9 mouse cellular contexts compared by ENCODE assay signal in genomic region chr12:111663228-111664143, GRCm38 (mm10). TPM values are rescaled to one million over a fixed set of nuclear protein-coding genes. Genes with fewer than 3 reads are reported as not detected.
DNase-seq lines count a peak whose midpoint lies in the region; ATAC-seq and TF ChIP-seq lines count a peak whose summit lies in the region.
"Had no signal": no experiment of that assay in that cellular context is flagged by ENCODE, and none has a peak within 500 bp of the region (broad histone marks: within the 10 kb centered on the region; RNA-seq: fewer than 3 reads in every experiment).

No protein-coding gene starts in this region.

- H3K4me1 ChIP-seq in forebrain, embryonic 12.5 days: peaks cover 10% of the 10 kb centered on the region
- H3K4me1 ChIP-seq in forebrain, embryonic 14.5 days (ENCODE audit: control insufficient read depth, insufficient read depth, low read length): peaks cover under 1% of the 10 kb centered on the region
- H3K4me1 ChIP-seq in liver, embryonic 11.5 days (replicated peaks; ENCODE audit: control insufficient read depth, insufficient read depth, low read length): peaks cover 13% of the 10 kb centered on the region
- H3K4me1 ChIP-seq in E14TG2a.4 (replicated peaks; ENCODE audit: low read depth, low read length): peaks cover 84% of the 10 kb centered on the region

- no peaks in the 10 kb centered on the region for H3K9me3 ChIP-seq in forebrain, embryonic 12.5 days
- H3K9me3 ChIP-seq in forebrain, embryonic 14.5 days (replicated peaks; ENCODE audit: control insufficient read depth, low read length): no peaks in the 10 kb centered on the region
- no peaks in the 10 kb centered on the region for H3K9me3 ChIP-seq in liver, embryonic 11.5 days (ENCODE audit: control insufficient read depth, low read length)
- H3K9me3 ChIP-seq in E14TG2a.4 (ENCODE audit: low read length): no peaks in the 10 kb centered on the region
- H3K9me3 ChIP-seq: neural tube, embryonic 12.5 days had no signal

- DNase-seq in forebrain, embryonic 14.5 days (ENCODE audit: low spot score): no peak
- DNase-seq in liver, embryonic 11.5 days (ENCODE audit: low spot score): no peak
- no peak for DNase-seq in liver
- DNase-seq in heart, postnatal 14 days: peak; percentile 14 to 55
- no peak for DNase-seq in yolk sac, embryonic 10.5 days (ENCODE audit: low spot score)
- DNase-seq in thymus, postnatal 4 days: no peak

- no peak for ATAC-seq in forebrain, embryonic 12.5 days (ENCODE audit: low FRiP score)
- no peak for ATAC-seq in forebrain, embryonic 14.5 days
- no peak for ATAC-seq in liver, embryonic 11.5 days (replicated peaks; ENCODE audit: low FRiP score)

- TF ChIP-seq CTCF in E14TG2a.4 (conservative IDR thresholded peaks at IDR 0.05; ENCODE audit: low read length): no peak

- H3K4me2 ChIP-seq in forebrain, embryonic 12.5 days: no peak overlapping the region
- no peak overlapping the region for H3K4me2 ChIP-seq in forebrain, embryonic 14.5 days (ENCODE audit: low read length)
- H3K4me2 ChIP-seq in liver, embryonic 11.5 days: no peak overlapping the region
- H3K4me2 ChIP-seq: neural tube, embryonic 12.5 days had no signal

- intact Hi-C loops in heart, postnatal 14 days (cut with DNase I): no loop called here

- no peaks in the 10 kb centered on the region for H3K27me3 ChIP-seq in forebrain, embryonic 12.5 days
- no peaks in the 10 kb centered on the region for H3K27me3 ChIP-seq in forebrain, embryonic 14.5 days (replicated peaks; ENCODE audit: control insufficient read depth, insufficient read depth, low read length)
- H3K27me3 ChIP-seq in liver, embryonic 11.5 days (replicated peaks; ENCODE audit: control insufficient read depth, insufficient read depth, low read length): no peaks in the 10 kb centered on the region
- no peaks in the 10 kb centered on the region for H3K27me3 ChIP-seq in E14TG2a.4 (ENCODE audit: insufficient read depth, low read length)
- H3K27me3 ChIP-seq: neural tube, embryonic 12.5 days had no signal

- 80% methylated on average over 17 of the region's 17 CpGs for WGBS in forebrain, embryonic 12.5 days
- WGBS in forebrain, embryonic 14.5 days: 80% methylated on average over 17 of the region's 17 CpGs
- WGBS in liver, embryonic 11.5 days: 60% methylated on average over 17 of the region's 17 CpGs

- H3K9ac ChIP-seq in forebrain, embryonic 12.5 days: no peak overlapping the region
- no peak overlapping the region for H3K9ac ChIP-seq in forebrain, embryonic 14.5 days (ENCODE audit: low read length)
- H3K9ac ChIP-seq in liver, embryonic 11.5 days (ENCODE audit: low read depth, low read length): no peak overlapping the region
- H3K9ac ChIP-seq: neural tube, embryonic 12.5 days had no signal

- H3K4me3 ChIP-seq in forebrain, embryonic 12.5 days (replicated peaks): no peak overlapping the region
- no peak overlapping the region for H3K4me3 ChIP-seq in forebrain, embryonic 14.5 days (ENCODE audit: low read depth, low read length)
- no peak overlapping the region for H3K4me3 ChIP-seq in liver, embryonic 11.5 days (ENCODE audit: low read depth, low read length)
- H3K4me3 ChIP-seq in E14TG2a.4 (replicated peaks; ENCODE audit: low read length): peak overlapping the region; percentile 62
- H3K4me3 ChIP-seq: neural tube, embryonic 12.5 days had no signal

- H3K36me3 ChIP-seq in forebrain, embryonic 12.5 days (replicated peaks): peaks cover 41% of the 10 kb centered on the region
- H3K36me3 ChIP-seq in forebrain, embryonic 14.5 days (ENCODE audit: control insufficient read depth, insufficient read depth, low read length): peaks cover 32% of the 10 kb centered on the region
- peaks cover 7% of the 10 kb centered on the region; the same call in 1 of the 2 replicates for H3K36me3 ChIP-seq in liver, embryonic 11.5 days (ENCODE audit: control insufficient read depth, insufficient read depth, low read length)
- peaks cover 15% of the 10 kb centered on the region for H3K36me3 ChIP-seq in E14TG2a.4 (ENCODE audit: insufficient read depth, low read length)

- 0 out of 2 replicates have a peak overlapping the region, but pooled peaks have one; percentile 2 for H3K27ac ChIP-seq in forebrain, embryonic 12.5 days
- H3K27ac ChIP-seq in forebrain, embryonic 14.5 days (ENCODE audit: low read depth, low read length): no peak overlapping the region
- peak overlapping the region; percentile 71 for H3K27ac ChIP-seq in liver, embryonic 11.5 days (ENCODE audit: low read depth, low read length)
- H3K27ac ChIP-seq: neural tube, embryonic 12.5 days had no signal

RNA-seq across cellular contexts. Expression of gene Ckb, which starts 8.7 kb away (rescaled TPM):
- 2,395 and 2,485 TPM in 2 replicates for polyA plus RNA-seq in forebrain, embryonic 12.5 days (2016; fragmentation: Nextera tagmentation; extraction: Ambion mirVana)
- polyA plus RNA-seq in forebrain, embryonic 14.5 days (2014; fragmentation: Nextera tagmentation; extraction: Ambion mirVana): 1,532 and 1,552 TPM in 2 replicates
- 91.3 and 94.1 TPM in 2 replicates for polyA plus RNA-seq in liver, embryonic 11.5 days (2014; fragmentation: Nextera tagmentation; extraction: Ambion mirVana)
- 100 to 1,000 TPM in 1 of 2 experiments, 10 to 100 TPM in 1; 98.4 to 117 TPM for total RNA-seq in heart, postnatal 14 days (2021)

RNA-seq across cellular contexts. Expression of gene Trmt61a, which starts 14.4 kb away (rescaled TPM):
- 15.4 and 16.7 TPM in 2 replicates for polyA plus RNA-seq in forebrain, embryonic 12.5 days (2016; fragmentation: Nextera tagmentation; extraction: Ambion mirVana)
- polyA plus RNA-seq in forebrain, embryonic 14.5 days (2014; fragmentation: Nextera tagmentation; extraction: Ambion mirVana): 5.8 and 7.8 TPM in 2 replicates
- polyA plus RNA-seq in liver, embryonic 11.5 days (2014; fragmentation: Nextera tagmentation; extraction: Ambion mirVana): 16.8 and 21.0 TPM in 2 replicates
- total RNA-seq in heart, postnatal 14 days (2021): 1 to 10 TPM; 3.3 to 4.7 TPM

RNA-seq across cellular contexts. Expression of gene Bag5, which starts 49.6 kb away (rescaled TPM):
- 59.0 and 62.7 TPM in 2 replicates for polyA plus RNA-seq in forebrain, embryonic 12.5 days (2016; fragmentation: Nextera tagmentation; extraction: Ambion mirVana)
- 60.4 and 65.8 TPM in 2 replicates for polyA plus RNA-seq in forebrain, embryonic 14.5 days (2014; fragmentation: Nextera tagmentation; extraction: Ambion mirVana)
- 41.0 and 44.7 TPM in 2 replicates for polyA plus RNA-seq in liver, embryonic 11.5 days (2014; fragmentation: Nextera tagmentation; extraction: Ambion mirVana)
- total RNA-seq in heart, postnatal 14 days (2021): 10 to 100 TPM; 22.6 to 22.7 TPM

RNA-seq across cellular contexts. Expression of gene Apopt1, which starts 49.6 kb away (rescaled TPM):
- 55.0 and 56.0 TPM in 2 replicates for polyA plus RNA-seq in forebrain, embryonic 12.5 days (2016; fragmentation: Nextera tagmentation; extraction: Ambion mirVana)
- polyA plus RNA-seq in forebrain, embryonic 14.5 days (2014; fragmentation: Nextera tagmentation; extraction: Ambion mirVana): 47.1 and 50.8 TPM in 2 replicates
- polyA plus RNA-seq in liver, embryonic 11.5 days (2014; fragmentation: Nextera tagmentation; extraction: Ambion mirVana): 60.3 and 67.7 TPM in 2 replicates
- 10 to 100 TPM; 36.9 to 37.0 TPM for total RNA-seq in heart, postnatal 14 days (2021)

Comparison
In these comparisons a context has a peak if more than half of its experiments do, and no peak if none do; other contexts are left out.
1. DNase-seq: peak in heart, postnatal 14 days (2 of 2); none in forebrain, embryonic 14.5 days (single experiment), liver, embryonic 11.5 days (single experiment), liver (single experiment), yolk sac, embryonic 10.5 days (single experiment) and thymus, postnatal 4 days (single experiment).
2. RNA of gene Ckb, which starts 8.7 kb away (polyA plus RNA-seq): 2,395 to 2,485 TPM in forebrain, embryonic 12.5 days and 1,532 to 1,552 TPM in forebrain, embryonic 14.5 days; 91.3 to 94.1 TPM in liver, embryonic 11.5 days; every median in the first group is over 10 times any median in the second.